Mouse (Mus musculus): ENCODE results near the gene Adig. TPM values are rescaled to one million over a fixed set of nuclear protein-coding genes. Genes with fewer than 3 reads are reported as not detected.

Adig gene
- total and polyA plus RNA-seq, 2 experiments from 2014 or later = not detected

- WGBS = 57% methylated on average over 6 of the region's 6 CpGs
- no peak for TF ChIP-seq CTCF (IDR thresholded peaks at IDR 0.05; ENCODE audit: low read depth)
- Histone ChIP-seq H3K9ac (no peak overlapping the region), H3K27me3 (ENCODE audit: insufficient read depth, low read length) (no peaks in the 10 kb centered on the region), H3K4me3 (ENCODE audit: low read depth, low read length) (no peak overlapping the region), H3K9me3 (ENCODE audit: low read length) (no peaks in the 10 kb centered on the region), H3K4me1 (ENCODE audit: insufficient read depth) (no peaks in the 10 kb centered on the region), H3K27ac (ENCODE audit: low read depth, low read length) (no peak overlapping the region), H3K36me3 (ENCODE audit: insufficient read depth) (no peaks in the 10 kb centered on the region), H3K4me2 (ENCODE audit: low read depth) (no peak overlapping the region)
- DNase-seq (no peak), ATAC-seq (peak; percentile 40)
Observed at GRCm38 (mm10) chr2:158518583-158518982, 16.2 kb downstream of the Adig start.

- WGBS = 80% methylated on average over 11 of the region's 11 CpGs
- no peak overlapping the region for H3K9ac ChIP-seq
- TF ChIP-seq CTCF (IDR thresholded peaks at IDR 0.05; ENCODE audit: low read depth) = no peak
- H3K4me2 ChIP-seq (ENCODE audit: low read depth) = no peak overlapping the region
- no peak overlapping the region for H3K27ac ChIP-seq (ENCODE audit: low read depth, low read length)
- no peak overlapping the region for H3K4me3 ChIP-seq (ENCODE audit: low read depth, low read length)
- DNase-seq = no peak
- no peaks in the 10 kb centered on the region for H3K9me3 ChIP-seq (ENCODE audit: low read length)
- no peaks in the 10 kb centered on the region for H3K36me3 ChIP-seq (ENCODE audit: insufficient read depth)
- no peaks in the 10 kb centered on the region for H3K27me3 ChIP-seq (ENCODE audit: insufficient read depth, low read length)
- ATAC-seq = no peak
- H3K4me1 ChIP-seq (ENCODE audit: insufficient read depth) = no peaks in the 10 kb centered on the region
Observed at GRCm38 (mm10) chr2:158519071-158519470, 16.7 kb downstream of the Adig start.

DNA sequence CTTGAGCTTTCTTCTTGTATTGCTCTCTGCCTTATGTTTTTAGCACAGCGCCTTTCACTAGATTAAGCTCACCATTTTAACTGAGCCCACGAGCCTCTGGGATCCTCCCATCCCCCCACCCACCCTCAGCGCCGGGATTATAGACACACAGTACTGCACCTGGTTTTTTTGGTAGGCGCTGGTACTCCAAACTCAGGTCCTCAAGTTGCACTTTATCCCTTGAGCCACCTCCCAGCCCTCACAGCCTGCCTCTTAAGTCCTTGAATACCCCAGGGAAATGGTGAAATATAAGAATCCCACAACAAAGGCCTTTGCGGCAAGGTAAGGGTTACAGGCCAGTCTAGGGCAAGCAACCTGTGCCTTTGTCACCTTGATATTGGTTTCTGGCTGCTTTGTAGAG lies 17.4 kb downstream of the Adig start:
- Histone ChIP-seq H3K36me3 (ENCODE audit: insufficient read depth) (no peaks in the 10 kb centered on the region), H3K9ac (no peak overlapping the region), H3K4me3 (ENCODE audit: low read depth, low read length) (no peak overlapping the region), H3K4me1 (ENCODE audit: insufficient read depth) (peaks cover 4% of the 10 kb centered on the region; the same call in 1 of the 2 replicates), H3K27me3 (ENCODE audit: insufficient read depth, low read length) (no peaks in the 10 kb centered on the region), H3K4me2 (ENCODE audit: low read depth) (no peak overlapping the region), H3K9me3 (ENCODE audit: low read length) (no peaks in the 10 kb centered on the region), H3K27ac (ENCODE audit: low read depth, low read length) (no peak overlapping the region)
- ATAC-seq (no peak), DNase-seq (no peak)
- 78% methylated on average over 6 of the region's 6 CpGs for WGBS
- no peak for TF ChIP-seq CTCF (IDR thresholded peaks at IDR 0.05; ENCODE audit: low read depth)

DNA sequence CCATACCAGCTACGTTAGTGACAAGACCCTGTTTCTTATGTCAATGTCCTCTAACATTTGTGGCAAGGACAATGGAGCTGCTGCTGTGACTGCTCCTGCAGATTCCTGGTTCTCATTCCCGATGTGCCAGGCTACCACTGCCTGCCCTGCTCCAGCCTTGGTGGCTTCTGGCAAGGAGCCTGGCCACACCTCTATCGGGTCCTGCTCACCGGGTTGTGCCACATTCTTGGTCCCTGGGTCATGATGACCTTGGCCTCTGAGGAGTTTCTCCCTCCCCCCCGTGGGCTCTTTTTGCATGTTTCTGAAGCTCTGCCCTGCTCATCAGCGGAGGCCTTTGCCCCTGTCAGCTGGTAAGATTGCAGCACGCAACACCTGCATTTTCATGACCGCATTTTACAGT lies 20.6 kb downstream of the Adig start:
- Histone ChIP-seq H3K9ac (no peak overlapping the region), H3K27me3 (ENCODE audit: insufficient read depth, low read length) (no peaks in the 10 kb centered on the region), H3K36me3 (ENCODE audit: insufficient read depth) (no peaks in the 10 kb centered on the region), H3K4me2 (ENCODE audit: low read depth) (no peak overlapping the region), H3K4me3 (ENCODE audit: low read depth, low read length) (no peak overlapping the region), H3K4me1 (ENCODE audit: insufficient read depth) (peaks cover 5% of the 10 kb centered on the region; the same call in 1 of the 2 replicates), H3K27ac (ENCODE audit: low read depth, low read length) (no peak overlapping the region), H3K9me3 (ENCODE audit: low read length) (no peaks in the 10 kb centered on the region)
- DNase-seq = no peak
- TF ChIP-seq CTCF (IDR thresholded peaks at IDR 0.05; ENCODE audit: low read depth) = no peak
- WGBS = 73% methylated on average over 8 of the region's 8 CpGs
- ATAC-seq = no peak

DNA sequence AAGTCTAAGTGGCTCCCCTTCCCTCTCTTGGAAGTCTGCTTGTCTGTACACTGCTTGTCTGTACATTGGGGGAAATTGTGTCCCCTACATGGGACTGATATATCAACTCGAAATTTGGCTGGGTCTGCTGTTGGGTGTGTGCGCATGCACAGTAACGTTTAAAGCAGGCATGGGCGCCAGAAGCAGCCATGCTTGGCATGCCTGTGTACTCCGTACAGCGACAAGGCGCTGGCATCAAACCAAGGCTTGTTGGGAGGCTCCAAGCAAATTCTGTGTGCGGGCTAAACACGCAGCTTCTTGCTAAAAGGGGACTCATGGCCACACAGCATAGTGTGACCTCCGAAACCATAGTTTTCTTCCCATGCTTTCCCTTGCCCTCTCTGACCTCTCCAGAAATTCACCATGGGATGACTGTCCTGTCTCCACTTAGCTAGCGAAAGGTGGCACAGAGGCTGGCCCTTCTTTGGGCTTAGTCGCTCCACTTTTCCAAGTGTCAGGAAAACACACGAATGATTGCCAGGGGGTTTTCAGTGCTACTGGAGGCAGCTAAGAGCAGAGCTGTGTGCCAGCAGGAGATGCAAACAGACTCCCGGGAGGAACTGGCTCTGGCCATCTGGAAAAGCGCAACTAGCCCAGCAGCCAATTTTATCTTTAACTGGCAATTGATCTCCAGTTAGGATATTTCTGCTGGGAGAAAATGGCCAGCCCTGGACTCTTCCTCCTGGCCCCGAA lies 21.9 kb downstream of the Adig start:
- H3K27ac ChIP-seq (ENCODE audit: low read depth, low read length) = no peak overlapping the region; the same call in 1 of the 2 replicates
- peak; percentile 87 for DNase-seq

DNA sequence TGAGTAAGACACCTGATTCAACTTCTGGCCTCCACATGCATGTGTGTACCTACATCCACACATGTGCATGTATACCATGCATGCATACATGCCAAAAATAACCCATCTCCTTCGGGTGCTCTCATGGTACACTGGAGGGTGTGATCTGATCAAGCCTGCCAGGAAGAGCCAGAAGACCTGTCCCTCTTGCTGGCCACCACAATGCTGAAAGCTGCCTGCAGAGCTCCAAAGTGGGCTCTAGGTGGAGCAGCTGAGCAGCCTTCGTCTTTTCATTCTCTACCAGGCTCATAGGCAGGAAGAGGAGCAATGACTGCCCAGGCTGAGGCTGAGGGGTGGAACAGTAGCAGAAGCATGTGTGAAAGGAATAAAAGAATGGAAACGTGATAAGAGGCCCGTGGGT lies 31.7 kb downstream of the Adig start:
- peak; percentile 92 for TF ChIP-seq CTCF (IDR thresholded peaks at IDR 0.05; ENCODE audit: low read depth)
- peak; percentile 85 for DNase-seq
- no peaks in the 10 kb centered on the region for H3K27me3 ChIP-seq (ENCODE audit: insufficient read depth, low read length)
- peak; percentile 82 for ATAC-seq
- 4% methylated on average over 4 of the region's 4 CpGs for WGBS
- H3K4me3 ChIP-seq (ENCODE audit: low read depth, low read length) = no peak overlapping the region
- H3K9me3 ChIP-seq (ENCODE audit: low read length) = 0 out of 2 replicates have a peak, but pooled peaks cover 4% of the 10 kb centered on the region
- H3K36me3 ChIP-seq (ENCODE audit: insufficient read depth) = no peaks in the 10 kb centered on the region
- H3K4me1 ChIP-seq (ENCODE audit: insufficient read depth) = no peaks in the 10 kb centered on the region
- H3K27ac ChIP-seq (ENCODE audit: low read depth, low read length) = no peak overlapping the region
- no peak overlapping the region for H3K9ac ChIP-seq
- no peak overlapping the region for H3K4me2 ChIP-seq (ENCODE audit: low read depth)

More for the DNA sequence above, 21.9 kb downstream of the Adig start:
- no peaks in the 10 kb centered on the region for H3K36me3 ChIP-seq (ENCODE audit: insufficient read depth)
- H3K9me3 ChIP-seq (ENCODE audit: low read length) = no peaks in the 10 kb centered on the region
- peak overlapping the region; percentile 27 for H3K4me2 ChIP-seq (ENCODE audit: low read depth)
- H3K4me1 ChIP-seq (ENCODE audit: insufficient read depth) = peaks cover 5% of the 10 kb centered on the region; the same call in 1 of the 2 replicates
- ATAC-seq = peak; percentile 90
- no peak for TF ChIP-seq CTCF (IDR thresholded peaks at IDR 0.05; ENCODE audit: low read depth)
- 49% methylated on average over 16 of the region's 16 CpGs for WGBS
- no peak overlapping the region for H3K4me3 ChIP-seq (ENCODE audit: low read depth, low read length)
- H3K27me3 ChIP-seq (ENCODE audit: insufficient read depth, low read length) = no peaks in the 10 kb centered on the region
- no peak overlapping the region for H3K9ac ChIP-seq

DNA sequence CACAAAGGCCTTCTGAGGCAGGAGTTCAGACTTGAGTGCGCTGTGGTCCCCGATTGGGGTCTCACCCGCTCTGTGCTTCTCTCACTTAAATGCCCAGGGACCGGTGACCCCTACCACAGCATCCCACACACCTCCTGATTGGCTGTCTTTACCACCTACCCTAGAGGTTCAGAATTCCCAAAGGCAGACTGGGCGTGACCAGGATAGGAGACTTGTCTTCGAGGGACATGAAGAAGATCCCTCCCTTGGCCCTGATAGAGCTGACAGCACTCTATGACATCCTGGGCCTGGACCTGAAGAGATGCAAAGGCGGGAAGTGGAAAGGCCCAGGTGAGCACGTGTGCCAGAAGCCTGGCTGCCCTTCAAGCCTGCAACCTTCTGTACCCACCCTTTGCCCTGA lies 32.1 kb downstream of the Adig start:
- DNase-seq = no peak
- ATAC-seq = no peak
- Histone ChIP-seq H3K4me3 (ENCODE audit: low read depth, low read length) (no peak overlapping the region), H3K27me3 (ENCODE audit: insufficient read depth, low read length) (no peaks in the 10 kb centered on the region), H3K9me3 (ENCODE audit: low read length) (0 out of 2 replicates have a peak, but pooled peaks cover 4% of the 10 kb centered on the region), H3K4me2 (ENCODE audit: low read depth) (no peak overlapping the region), H3K27ac (ENCODE audit: low read depth, low read length) (no peak overlapping the region), H3K36me3 (ENCODE audit: insufficient read depth) (no peaks in the 10 kb centered on the region), H3K4me1 (ENCODE audit: insufficient read depth) (no peaks in the 10 kb centered on the region), H3K9ac (no peak overlapping the region)
- WGBS = 79% methylated on average over 8 of the region's 8 CpGs
- no peak for TF ChIP-seq CTCF (IDR thresholded peaks at IDR 0.05; ENCODE audit: low read depth)
